Mouse (Mus musculus): ENCODE measurements around the gene Morn5. TPM values are rescaled to one million over a fixed set of nuclear protein-coding genes. Genes with fewer than 3 reads are reported as not detected.
A peak's percentile ranks its signal among the peaks of the same experiment; 100 is the strongest.

Gene Morn5
- polyA plus RNA-seq, 1 experiment from 2014 or later, result not detected

DNA sequence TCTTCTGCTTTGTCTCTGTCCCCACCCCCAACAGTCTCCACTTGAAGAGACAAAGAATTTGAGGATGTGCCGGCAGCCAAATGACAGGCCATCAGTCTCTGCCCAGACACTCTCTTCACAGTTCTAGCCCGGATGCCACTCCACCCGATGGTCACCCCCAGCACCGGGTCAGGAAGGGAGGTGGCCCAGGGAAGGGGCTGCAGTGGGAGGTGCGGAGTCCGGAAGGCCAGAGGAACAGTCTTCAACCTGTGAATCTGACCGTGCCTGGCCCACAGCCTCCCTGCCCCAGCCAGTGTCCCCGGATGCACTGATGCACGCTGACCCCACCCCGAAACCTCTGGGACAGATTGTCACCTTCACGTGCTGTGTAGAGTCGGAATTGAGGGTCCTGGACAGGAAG lies 36.2 kb upstream of the Morn5 start:
- H3K9me3 ChIP-seq (ENCODE audit: control insufficient read depth, low read length), result no peaks in the 10 kb centered on the region
- ATAC-seq (ENCODE audit: insufficient number of reproducible peaks, insufficient read depth, low FRiP score, low read depth), result peak; percentile 46
- H3K9ac ChIP-seq (ENCODE audit: low read length), result no peak overlapping the region
- no peaks in the 10 kb centered on the region for H3K36me3 ChIP-seq (ENCODE audit: control insufficient read depth, insufficient read depth, low read length)
- H3K4me3 ChIP-seq (ENCODE audit: control insufficient read depth in 1 of 2, insufficient read depth in 1 of 2, low read depth in 1 of 2, low read length in 2 of 2), result no peak overlapping the region
- H3K27ac ChIP-seq (replicated peaks in 1 of 2; ENCODE audit: control insufficient read depth in 1 of 2, insufficient read depth in 1 of 2, low read depth in 2 of 2, low read length in 2 of 2), result no peak overlapping the region
- 44% methylated on average over 12 of the region's 12 CpGs for WGBS
- no peak overlapping the region for H3K4me2 ChIP-seq (ENCODE audit: low read length)
- peaks cover 6 to 13% of the 10 kb centered on the region in 2 experiments for H3K4me1 ChIP-seq (ENCODE audit: control insufficient read depth in 2 of 2, insufficient read depth in 2 of 2, low read length in 2 of 2)
- peaks cover 19% of the 10 kb centered on the region for H3K27me3 ChIP-seq (ENCODE audit: control insufficient read depth, insufficient read depth, low read length)

DNA sequence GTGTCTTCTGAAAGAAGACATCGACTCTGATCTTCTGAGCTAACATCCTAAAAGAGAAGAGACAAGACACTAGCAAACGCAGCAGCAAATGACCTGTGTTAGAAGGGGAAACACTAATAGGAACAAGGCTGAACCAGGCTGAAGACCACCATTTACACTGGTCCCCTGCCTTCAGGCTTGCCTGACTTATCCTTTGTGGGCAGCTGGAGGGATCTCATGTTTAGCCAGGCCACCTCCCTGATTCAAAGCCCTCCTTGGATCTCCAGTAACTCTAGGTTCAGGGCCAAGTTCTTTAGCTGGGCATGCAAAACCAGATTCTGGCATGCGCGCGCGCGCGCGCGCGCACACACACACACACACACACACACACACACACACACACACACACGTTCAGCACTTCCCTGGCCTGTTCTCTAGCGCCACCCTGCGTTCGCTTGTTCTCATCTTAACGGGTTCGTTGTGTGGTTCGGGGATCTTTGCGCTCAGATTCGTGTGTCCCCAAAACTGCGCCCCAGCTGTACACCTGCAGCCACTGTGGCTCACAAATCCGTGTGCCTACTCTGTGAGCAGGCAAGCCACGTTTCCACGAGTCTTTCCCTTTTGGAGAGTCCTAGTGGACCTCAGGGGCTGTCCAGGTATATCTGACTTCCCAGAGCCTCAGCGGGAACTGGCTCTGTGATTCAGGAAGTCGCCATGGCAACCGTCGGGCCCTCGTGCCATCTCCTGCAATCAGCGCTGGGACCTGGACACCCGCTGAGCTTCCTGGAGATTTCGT lies 27.7 kb upstream of the Morn5 start:
- Histone ChIP-seq H3K27me3 (ENCODE audit: control insufficient read depth, insufficient read depth, low read length) (peaks cover 7% of the 10 kb centered on the region; the same call in 1 of the 2 replicates), H3K4me2 (ENCODE audit: low read length) (peak overlapping the region; percentile 63), H3K9me3 (ENCODE audit: control insufficient read depth, low read length) (no peaks in the 10 kb centered on the region), H3K36me3 (ENCODE audit: control insufficient read depth, insufficient read depth, low read length) (no peaks in the 10 kb centered on the region), H3K4me1 (ENCODE audit: control insufficient read depth in 2 of 2, insufficient read depth in 2 of 2, low read length in 2 of 2) (peaks cover 0 to 8% of the 10 kb centered on the region in 2 experiments; a peak in 1 of 4 replicates), H3K4me3 (ENCODE audit: control insufficient read depth in 1 of 2, insufficient read depth in 1 of 2, low read depth in 1 of 2, low read length in 2 of 2) (peak overlapping the region; percentile 27 to 34), H3K9ac (ENCODE audit: low read length) (no peak overlapping the region), H3K27ac (replicated peaks in 1 of 2; ENCODE audit: control insufficient read depth in 1 of 2, insufficient read depth in 1 of 2, low read depth in 2 of 2, low read length in 2 of 2) (no peak overlapping the region)
- whole genome bisulfite sequencing, result 12% methylated on average over 32 of the region's 32 CpGs
- ATAC-seq (ENCODE audit: insufficient number of reproducible peaks, insufficient read depth, low FRiP score, low read depth), result peak; percentile 56; the same call in 1 of the 2 replicates

DNA sequence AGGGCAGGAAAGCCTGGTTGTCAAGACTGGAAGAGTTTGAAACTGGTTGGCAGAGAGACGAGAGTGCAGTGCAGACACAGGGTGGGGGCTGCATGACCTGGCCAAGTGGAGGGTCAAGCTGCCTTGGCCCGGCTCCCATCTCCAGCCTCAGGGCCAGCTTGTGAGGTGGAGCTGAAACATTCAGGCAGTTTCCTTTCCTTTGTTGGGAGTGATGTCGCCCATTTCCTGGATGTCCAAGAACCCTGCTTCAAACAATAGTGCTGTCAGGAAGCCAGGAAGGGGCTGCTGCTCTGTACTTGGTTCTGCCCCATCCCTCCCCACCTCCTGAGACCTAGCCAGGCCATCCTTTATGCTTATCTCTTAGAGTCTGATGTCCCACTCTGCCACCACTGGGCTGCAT lies 26.0 kb upstream of the Morn5 start:
- Histone ChIP-seq H3K9ac (ENCODE audit: low read length) (no peak overlapping the region), H3K4me3 (ENCODE audit: control insufficient read depth in 1 of 2, insufficient read depth in 1 of 2, low read depth in 1 of 2, low read length in 2 of 2) (no peak overlapping the region), H3K36me3 (ENCODE audit: control insufficient read depth, insufficient read depth, low read length) (no peaks in the 10 kb centered on the region), H3K27ac (replicated peaks in 1 of 2; ENCODE audit: control insufficient read depth in 1 of 2, insufficient read depth in 1 of 2, low read depth in 2 of 2, low read length in 2 of 2) (no peak overlapping the region), H3K9me3 (ENCODE audit: control insufficient read depth, low read length) (no peaks in the 10 kb centered on the region), H3K27me3 (ENCODE audit: control insufficient read depth, insufficient read depth, low read length) (peaks cover 7% of the 10 kb centered on the region; the same call in 1 of the 2 replicates), H3K4me1 (ENCODE audit: control insufficient read depth in 2 of 2, insufficient read depth in 2 of 2, low read length in 2 of 2) (peaks cover 0 to 8% of the 10 kb centered on the region in 2 experiments; a peak in 1 of 4 replicates), H3K4me2 (ENCODE audit: low read length) (no peak overlapping the region)
- ATAC-seq (ENCODE audit: insufficient number of reproducible peaks, insufficient read depth, low FRiP score, low read depth), result 0 out of 2 replicates have a peak, but pooled peaks have one; percentile 33
- WGBS, result 37% methylated on average over 3 of the region's 3 CpGs

DNA sequence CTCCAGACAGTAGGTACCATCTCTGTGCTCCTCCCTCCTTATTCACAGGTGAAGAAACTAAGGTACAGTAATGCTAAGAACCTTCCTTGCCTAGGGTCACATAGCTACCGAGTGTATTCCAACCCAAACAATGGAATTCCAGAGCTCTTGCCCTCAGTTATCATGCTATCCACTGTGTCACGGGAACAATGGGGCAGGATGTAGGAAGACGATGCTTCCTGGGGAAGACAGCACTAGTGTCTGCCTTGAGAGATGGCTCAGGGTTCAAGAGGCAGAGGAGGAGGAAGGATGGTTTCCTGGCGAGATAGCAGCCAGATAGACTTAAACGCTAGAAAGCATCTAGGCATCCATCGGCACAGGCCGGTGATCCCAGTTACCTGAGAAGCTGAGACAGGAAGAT lies 16.4 kb upstream of the Morn5 start:
- Histone ChIP-seq H3K36me3 (ENCODE audit: control insufficient read depth, insufficient read depth, low read length) (peaks cover 34% of the 10 kb centered on the region), H3K4me1 (ENCODE audit: control insufficient read depth in 2 of 2, insufficient read depth in 2 of 2, low read length in 2 of 2) (no peaks in the 10 kb centered on the region), H3K9me3 (ENCODE audit: control insufficient read depth, low read length) (no peaks in the 10 kb centered on the region), H3K27me3 (ENCODE audit: control insufficient read depth, insufficient read depth, low read length) (no peaks in the 10 kb centered on the region), H3K9ac (ENCODE audit: low read length) (no peak overlapping the region), H3K27ac (replicated peaks in 1 of 2; ENCODE audit: control insufficient read depth in 1 of 2, insufficient read depth in 1 of 2, low read depth in 2 of 2, low read length in 2 of 2) (no peak overlapping the region), H3K4me3 (ENCODE audit: control insufficient read depth in 1 of 2, insufficient read depth in 1 of 2, low read depth in 1 of 2, low read length in 2 of 2) (no peak overlapping the region), H3K4me2 (ENCODE audit: low read length) (no peak overlapping the region)
- ATAC-seq (ENCODE audit: insufficient number of reproducible peaks, insufficient read depth, low FRiP score, low read depth), result no peak
- WGBS, result 60% methylated on average over 7 of the region's 7 CpGs

DNA sequence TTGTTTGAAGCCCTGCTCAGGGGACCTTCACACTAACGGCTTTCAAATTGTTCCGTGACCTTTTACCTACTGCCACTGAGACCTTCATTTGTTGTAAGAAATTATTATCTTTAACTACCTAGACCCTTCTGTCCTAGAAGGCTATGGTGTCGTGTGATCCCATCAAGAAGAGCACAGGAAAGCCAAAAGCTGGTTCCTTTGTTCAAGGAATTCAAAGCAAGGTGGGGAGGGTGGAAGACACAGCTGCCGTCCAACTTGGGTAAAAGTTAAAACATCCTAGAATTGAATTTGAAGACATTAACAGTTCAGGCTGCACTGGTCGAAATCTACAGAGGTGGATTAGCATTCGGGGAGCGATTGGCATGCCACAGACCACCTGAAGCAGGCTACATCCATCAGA lies 15.3 kb upstream of the Morn5 start:
- H3K9me3 ChIP-seq (ENCODE audit: control insufficient read depth, low read length), result no peaks in the 10 kb centered on the region
- no peaks in the 10 kb centered on the region for H3K27me3 ChIP-seq (ENCODE audit: control insufficient read depth, insufficient read depth, low read length)
- no peak overlapping the region for H3K27ac ChIP-seq (replicated peaks in 1 of 2; ENCODE audit: control insufficient read depth in 1 of 2, insufficient read depth in 1 of 2, low read depth in 2 of 2, low read length in 2 of 2)
- peaks cover 44% of the 10 kb centered on the region for H3K36me3 ChIP-seq (ENCODE audit: control insufficient read depth, insufficient read depth, low read length)
- WGBS, result 72% methylated on average over 7 of the region's 7 CpGs
- no peak for ATAC-seq (ENCODE audit: insufficient number of reproducible peaks, insufficient read depth, low FRiP score, low read depth)
- no peak overlapping the region for H3K4me2 ChIP-seq (ENCODE audit: low read length)
- H3K4me1 ChIP-seq (ENCODE audit: control insufficient read depth in 2 of 2, insufficient read depth in 2 of 2, low read length in 2 of 2), result peaks cover 1 to 7% of the 10 kb centered on the region in 2 experiments
- H3K4me3 ChIP-seq (ENCODE audit: control insufficient read depth in 1 of 2, insufficient read depth in 1 of 2, low read depth in 1 of 2, low read length in 2 of 2), result no peak overlapping the region
- no peak overlapping the region for H3K9ac ChIP-seq (ENCODE audit: low read length)

DNA sequence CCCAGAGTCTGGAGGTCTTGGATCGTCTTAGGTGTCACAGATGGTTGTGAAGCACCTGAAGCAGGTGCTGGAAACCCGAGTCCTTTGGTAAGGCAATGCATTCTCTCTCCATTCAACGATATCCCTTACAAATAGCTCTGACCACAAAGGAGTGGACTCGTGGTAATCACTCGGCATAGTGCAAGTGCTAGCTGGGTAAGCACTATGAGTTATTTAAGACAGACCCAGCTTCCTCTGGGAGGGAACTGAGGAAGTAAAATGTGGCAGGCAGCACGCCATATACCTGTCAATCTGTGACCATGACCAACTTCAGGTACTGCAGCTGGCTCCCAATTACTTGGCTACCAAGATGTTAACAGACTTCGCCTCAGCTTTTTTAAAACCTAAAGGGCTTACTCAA lies 14.4 kb upstream of the Morn5 start:
- Histone ChIP-seq H3K27me3 (ENCODE audit: control insufficient read depth, insufficient read depth, low read length) (no peaks in the 10 kb centered on the region), H3K27ac (replicated peaks in 1 of 2; ENCODE audit: control insufficient read depth in 1 of 2, insufficient read depth in 1 of 2, low read depth in 2 of 2, low read length in 2 of 2) (0 out of 4 replicates have a peak overlapping the region, but pooled peaks of 1 of the 2 experiments have one; percentile 28), H3K4me1 (ENCODE audit: control insufficient read depth in 2 of 2, insufficient read depth in 2 of 2, low read length in 2 of 2) (peaks cover 3 to 15% of the 10 kb centered on the region in 2 experiments), H3K4me2 (ENCODE audit: low read length) (no peak overlapping the region), H3K9ac (ENCODE audit: low read length) (no peak overlapping the region), H3K4me3 (ENCODE audit: control insufficient read depth in 1 of 2, insufficient read depth in 1 of 2, low read depth in 1 of 2, low read length in 2 of 2) (no peak overlapping the region), H3K36me3 (ENCODE audit: control insufficient read depth, insufficient read depth, low read length) (peaks cover 54% of the 10 kb centered on the region), H3K9me3 (ENCODE audit: control insufficient read depth, low read length) (no peaks in the 10 kb centered on the region)
- 85% methylated on average over 7 of the region's 7 CpGs for WGBS
- ATAC-seq (ENCODE audit: insufficient number of reproducible peaks, insufficient read depth, low FRiP score, low read depth), result no peak

DNA sequence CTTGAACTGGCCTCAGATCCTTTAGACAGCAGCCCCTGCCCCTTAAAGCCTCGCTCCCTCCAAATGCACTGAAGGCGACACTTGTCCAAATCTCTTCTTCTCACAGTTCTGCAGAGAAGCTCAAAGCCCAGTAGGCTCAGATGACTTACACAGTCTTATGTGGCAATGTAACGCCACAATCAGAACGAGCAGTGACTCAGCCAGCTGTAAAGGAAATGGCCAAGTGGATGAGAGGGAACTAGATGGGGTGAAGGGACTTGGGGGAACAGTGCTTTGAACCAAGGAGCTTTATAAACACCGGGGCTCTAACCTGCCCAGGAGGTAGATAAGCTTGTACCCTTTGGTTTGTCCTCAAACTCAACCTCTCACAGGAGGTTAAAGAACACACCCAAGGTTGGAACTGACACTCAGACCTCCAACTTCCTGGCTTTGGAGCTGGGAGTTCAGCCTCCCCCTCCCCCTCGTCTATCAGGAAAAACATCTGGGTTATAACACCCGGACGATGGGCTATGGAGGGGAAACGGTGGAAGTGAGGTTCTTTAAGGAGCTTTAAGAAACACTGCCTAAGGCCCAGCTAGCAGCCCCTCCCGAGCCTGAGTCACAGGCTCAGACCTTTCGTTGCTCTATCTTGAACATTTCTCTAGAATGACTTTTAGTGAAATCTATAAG lies 13.7 kb upstream of the Morn5 start:
- H3K9me3 ChIP-seq (ENCODE audit: control insufficient read depth, low read length), result no peaks in the 10 kb centered on the region
- H3K36me3 ChIP-seq (ENCODE audit: control insufficient read depth, insufficient read depth, low read length), result peaks cover 58% of the 10 kb centered on the region
- H3K4me2 ChIP-seq (ENCODE audit: low read length), result no peak overlapping the region
- ATAC-seq (ENCODE audit: insufficient number of reproducible peaks, insufficient read depth, low FRiP score, low read depth), result no peak
- H3K27ac ChIP-seq (replicated peaks in 1 of 2; ENCODE audit: control insufficient read depth in 1 of 2, insufficient read depth in 1 of 2, low read depth in 2 of 2, low read length in 2 of 2), result 0 out of 4 replicates have a peak overlapping the region, but pooled peaks of 1 of the 2 experiments have one; percentile 28
- no peak overlapping the region for H3K9ac ChIP-seq (ENCODE audit: low read length)
- H3K27me3 ChIP-seq (ENCODE audit: control insufficient read depth, insufficient read depth, low read length), result no peaks in the 10 kb centered on the region
- WGBS, result 56% methylated on average over 11 of the region's 11 CpGs
- no peak overlapping the region for H3K4me3 ChIP-seq (ENCODE audit: control insufficient read depth in 1 of 2, insufficient read depth in 1 of 2, low read depth in 1 of 2, low read length in 2 of 2)
- H3K4me1 ChIP-seq (ENCODE audit: control insufficient read depth in 2 of 2, insufficient read depth in 2 of 2, low read length in 2 of 2), result peaks cover 3 to 15% of the 10 kb centered on the region in 2 experiments

All from heart, embryonic 14.5 days (tissue).